In genomic region chr2:178412598-178412997, GRCm38 (mm10) we compare ENCODE assay signal across 9 mouse cellular contexts. TPM values are rescaled to one million over a fixed set of nuclear protein-coding genes. Genes with fewer than 3 reads are reported as not detected.
DNase-seq lines count a peak whose midpoint lies in the region; ATAC-seq and TF ChIP-seq lines count a peak whose summit lies in the region.
"Had no signal": no experiment of that assay in that cellular context is flagged by ENCODE, and none has a peak within 500 bp of the region (broad histone marks: within the 10 kb centered on the region; RNA-seq: fewer than 3 reads in every experiment).

No protein-coding gene starts in this region.

- no peaks in the 10 kb centered on the region; the same call in 1 of the 2 replicates for H3K27me3 ChIP-seq in intestine, embryonic 15.5 days (replicated peaks)
- peaks cover 4% of the 10 kb centered on the region; the same call in 1 of the 2 replicates for H3K27me3 ChIP-seq in intestine, postnatal 0 days (replicated peaks; ENCODE audit: control insufficient read depth, insufficient read depth, low read length)
- no peaks in the 10 kb centered on the region for H3K27me3 ChIP-seq in heart, embryonic 14.5 days (ENCODE audit: control insufficient read depth, insufficient read depth, low read length)
- H3K27me3 ChIP-seq in forebrain, postnatal 0 days (ENCODE audit: insufficient read depth, low read length), result no peaks in the 10 kb centered on the region
- H3K27me3 ChIP-seq: stomach, embryonic 15.5 days had no signal

- no peak for ATAC-seq in intestine, embryonic 15.5 days
- ATAC-seq in intestine, postnatal 0 days, result no peak
- ATAC-seq in heart, embryonic 14.5 days (ENCODE audit: insufficient number of reproducible peaks, insufficient read depth, low FRiP score, low read depth), result peak; percentile 44
- no peak for ATAC-seq in inflammation-experienced regulatory T-cells, adult 6 months
- ATAC-seq in forebrain, postnatal 0 days, result no peak

- WGBS in intestine, embryonic 15.5 days, result 43% methylated on average over 6 of the region's 6 CpGs
- 62% methylated on average over 6 of the region's 6 CpGs for WGBS in intestine, postnatal 0 days
- 17% methylated on average over 6 of the region's 6 CpGs for WGBS in heart, embryonic 14.5 days
- WGBS in forebrain, postnatal 0 days, result 70% methylated on average over 6 of the region's 6 CpGs

- peaks cover 37% of the 10 kb centered on the region for H3K4me1 ChIP-seq in intestine, embryonic 15.5 days (replicated peaks)
- 0 out of 2 replicates have a peak, but pooled peaks cover 2% of the 10 kb centered on the region for H3K4me1 ChIP-seq in intestine, postnatal 0 days (replicated peaks; ENCODE audit: control insufficient read depth, insufficient read depth, low read length)
- peaks cover 9% of the 10 kb centered on the region for H3K4me1 ChIP-seq in brown adipose tissue, adult 24 weeks (ENCODE audit: control insufficient read depth, insufficient read depth, insufficient read length, low read length)
- peaks cover 22 to 58% of the 10 kb centered on the region in 2 experiments for H3K4me1 ChIP-seq in heart, embryonic 14.5 days (ENCODE audit: control insufficient read depth in 2 of 2, insufficient read depth in 2 of 2, low read length in 2 of 2)
- 0 out of 2 replicates have a peak, but pooled peaks cover 3% of the 10 kb centered on the region for H3K4me1 ChIP-seq in forebrain, postnatal 0 days (ENCODE audit: insufficient read depth)

- no peaks in the 10 kb centered on the region for H3K9me3 ChIP-seq in intestine, embryonic 15.5 days
- no peaks in the 10 kb centered on the region for H3K9me3 ChIP-seq in intestine, postnatal 0 days (ENCODE audit: control insufficient read depth)
- no peaks in the 10 kb centered on the region for H3K9me3 ChIP-seq in heart, embryonic 14.5 days (ENCODE audit: control insufficient read depth, low read length)
- no peaks in the 10 kb centered on the region for H3K9me3 ChIP-seq in forebrain, postnatal 0 days (ENCODE audit: low read length)
- H3K9me3 ChIP-seq: stomach, embryonic 15.5 days had no signal

- 0 out of 2 replicates have a peak overlapping the region, but pooled peaks have one; percentile 17 for H3K27ac ChIP-seq in intestine, embryonic 15.5 days
- no peak overlapping the region for H3K27ac ChIP-seq in intestine, postnatal 0 days (ENCODE audit: low read depth, low read length)
- peak overlapping the region; percentile 94; the same call in 1 of the 2 replicates for H3K27ac ChIP-seq in brown adipose tissue, adult 24 weeks (replicated peaks; ENCODE audit: low read depth, low read length)
- H3K27ac ChIP-seq in heart, embryonic 14.5 days (replicated peaks in 1 of 2; ENCODE audit: control insufficient read depth in 1 of 2, insufficient read depth in 1 of 2, low read depth in 2 of 2, low read length in 2 of 2), result peak overlapping the region; percentile 80 to 90
- no peak overlapping the region for H3K27ac ChIP-seq in forebrain, postnatal 0 days (ENCODE audit: low read depth, low read length)
- H3K27ac ChIP-seq: stomach, embryonic 15.5 days had no signal

- peak; percentile 54 for DNase-seq in lung, postnatal 25 days (ENCODE audit: low spot score)
- DNase-seq in forebrain, postnatal 0 days, result no peak
- no peak for DNase-seq in embryo, embryonic 9.5 days (ENCODE audit: extremely low spot score)

- TF ChIP-seq CTCF in intestine, postnatal 0 days (IDR thresholded peaks at IDR 0.05; ENCODE audit: low read depth), result no peak
- TF ChIP-seq CTCF in forebrain, postnatal 0 days (IDR thresholded peaks at IDR 0.05; ENCODE audit: low read depth), result no peak

- peak overlapping the region; percentile 100 for H3K4me2 ChIP-seq in intestine, embryonic 15.5 days (replicated peaks)
- no peak overlapping the region; the same call in 1 of the 2 replicates for H3K4me2 ChIP-seq in intestine, postnatal 0 days (replicated peaks; ENCODE audit: low read depth)
- H3K4me2 ChIP-seq in heart, embryonic 14.5 days (ENCODE audit: low read length), result peak overlapping the region; percentile 99
- no peak overlapping the region for H3K4me2 ChIP-seq in forebrain, postnatal 0 days (ENCODE audit: low read depth)

- H3K4me3 ChIP-seq in intestine, embryonic 15.5 days (replicated peaks), result no peak overlapping the region
- H3K4me3 ChIP-seq in intestine, postnatal 0 days (ENCODE audit: low read depth, low read length), result no peak overlapping the region
- peak overlapping the region; percentile 96 for H3K4me3 ChIP-seq in brown adipose tissue, adult 24 weeks (ENCODE audit: insufficient read depth, low read depth, low read length)
- H3K4me3 ChIP-seq in heart, embryonic 14.5 days (ENCODE audit: control insufficient read depth in 1 of 2, insufficient read depth in 1 of 2, low read depth in 1 of 2, low read length in 2 of 2), result peak overlapping the region in 1 of 2 experiments; percentile 63; a peak in 2 of 4 replicates
- H3K4me3 ChIP-seq in forebrain, postnatal 0 days (ENCODE audit: low read depth, low read length), result no peak overlapping the region

- H3K36me3 ChIP-seq in intestine, embryonic 15.5 days, result no peaks in the 10 kb centered on the region
- H3K36me3 ChIP-seq in intestine, postnatal 0 days (ENCODE audit: control insufficient read depth, insufficient read depth), result no peaks in the 10 kb centered on the region
- peaks cover under 1% of the 10 kb centered on the region; the same call in 1 of the 2 replicates for H3K36me3 ChIP-seq in heart, embryonic 14.5 days (ENCODE audit: control insufficient read depth, insufficient read depth, low read length)
- no peaks in the 10 kb centered on the region for H3K36me3 ChIP-seq in forebrain, postnatal 0 days (ENCODE audit: insufficient read depth)
- H3K36me3 ChIP-seq: stomach, embryonic 15.5 days had no signal

- no peak overlapping the region for H3K9ac ChIP-seq in intestine, embryonic 15.5 days
- H3K9ac ChIP-seq in intestine, postnatal 0 days (ENCODE audit: low read depth, low read length), result no peak overlapping the region
- peak overlapping the region; percentile 82 for H3K9ac ChIP-seq in heart, embryonic 14.5 days (ENCODE audit: low read length)
- no peak overlapping the region for H3K9ac ChIP-seq in forebrain, postnatal 0 days
- H3K9ac ChIP-seq: stomach, embryonic 15.5 days had no signal

RNA-seq across cellular contexts. Expression of gene Ppp1r3d, which starts 1.7 kb away (rescaled TPM):
- 5.0 and 5.6 TPM in 2 replicates for polyA plus RNA-seq in intestine, embryonic 15.5 days (2015; fragmentation: Nextera tagmentation; extraction: Ambion mirVana)
- polyA plus RNA-seq in intestine, postnatal 0 days (2015; fragmentation: Nextera tagmentation; extraction: Ambion mirVana), result 2.7 and 2.8 TPM in 2 replicates
- 16.1 and 27.3 TPM in 2 replicates for polyA plus RNA-seq in brown adipose tissue, adult 24 weeks (2012; ENCODE audit: insufficient read depth, insufficient read length, missing spikeins)
- 22.0 and 23.8 TPM in 2 replicates for polyA plus RNA-seq in heart, embryonic 14.5 days (2014; fragmentation: Nextera tagmentation; extraction: Ambion mirVana)
- polyA plus RNA-seq in inflammation-experienced regulatory T-cells, adult 6 months (2017; shearing (Covaris generic)), result not detected
- 7.7 and 8.8 TPM in 2 replicates for total RNA-seq in forebrain, postnatal 0 days (2014; rRNA removed)
- polyA plus RNA-seq in forebrain, postnatal 0 days (2015; fragmentation: Nextera tagmentation; extraction: Ambion mirVana), result 2.3 and 3.8 TPM in 2 replicates

RNA-seq across cellular contexts. Expression of gene Fam217b, which starts 1.7 kb away (rescaled TPM):
- polyA plus RNA-seq in intestine, embryonic 15.5 days (2015; fragmentation: Nextera tagmentation; extraction: Ambion mirVana), result 4.3 and 5.4 TPM in 2 replicates
- polyA plus RNA-seq in intestine, postnatal 0 days (2015; fragmentation: Nextera tagmentation; extraction: Ambion mirVana), result 2.5 TPM in 2 replicates
- polyA plus RNA-seq in brown adipose tissue, adult 24 weeks (2012; ENCODE audit: insufficient read depth, insufficient read length, missing spikeins), result 12.7 and 13.9 TPM in 2 replicates
- polyA plus RNA-seq in heart, embryonic 14.5 days (2014; fragmentation: Nextera tagmentation; extraction: Ambion mirVana), result 7.1 and 7.3 TPM in 2 replicates
- polyA plus RNA-seq in inflammation-experienced regulatory T-cells, adult 6 months (2017; shearing (Covaris generic)), result under 1 TPM in 1 of 3 experiments, not detected in 2; 0.20 TPM
- total RNA-seq in forebrain, postnatal 0 days (2014; rRNA removed), result 13.8 and 22.2 TPM in 2 replicates
- 10.9 and 15.0 TPM in 2 replicates for polyA plus RNA-seq in forebrain, postnatal 0 days (2015; fragmentation: Nextera tagmentation; extraction: Ambion mirVana)

RNA-seq across cellular contexts. Expression of gene Sycp2, which starts 5.1 kb away (rescaled TPM):
- 0.05 and 0.18 TPM in 2 replicates for polyA plus RNA-seq in intestine, embryonic 15.5 days (2015; fragmentation: Nextera tagmentation; extraction: Ambion mirVana)
- polyA plus RNA-seq in intestine, postnatal 0 days (2015; fragmentation: Nextera tagmentation; extraction: Ambion mirVana), result 0.13 TPM in 1 of 2 replicates, not detected in the other
- 0.50 and 0.79 TPM in 2 replicates for polyA plus RNA-seq in brown adipose tissue, adult 24 weeks (2012; ENCODE audit: insufficient read depth, insufficient read length, missing spikeins)
- polyA plus RNA-seq in heart, embryonic 14.5 days (2014; fragmentation: Nextera tagmentation; extraction: Ambion mirVana), result 0.24 and 0.46 TPM in 2 replicates
- not detected for polyA plus RNA-seq in inflammation-experienced regulatory T-cells, adult 6 months (2017; shearing (Covaris generic))
- total RNA-seq in forebrain, postnatal 0 days (2014; rRNA removed), result 0.46 and 1.1 TPM in 2 replicates
- polyA plus RNA-seq in forebrain, postnatal 0 days (2015; fragmentation: Nextera tagmentation; extraction: Ambion mirVana), result 0.09 and 0.15 TPM in 2 replicates

RNA-seq across cellular contexts. Expression of gene Cdh26, which starts 17.7 kb away (rescaled TPM):
- polyA plus RNA-seq in intestine, embryonic 15.5 days (2015; fragmentation: Nextera tagmentation; extraction: Ambion mirVana), result 0.43 and 1.0 TPM in 2 replicates
- polyA plus RNA-seq in intestine, postnatal 0 days (2015; fragmentation: Nextera tagmentation; extraction: Ambion mirVana), result 0.43 and 0.68 TPM in 2 replicates
- polyA plus RNA-seq in brown adipose tissue, adult 24 weeks (2012; ENCODE audit: insufficient read depth, insufficient read length, missing spikeins), result 0.36 TPM in 1 of 2 replicates, not detected in the other
- polyA plus RNA-seq in heart, embryonic 14.5 days (2014; fragmentation: Nextera tagmentation; extraction: Ambion mirVana), result not detected in 2 replicates
- polyA plus RNA-seq in inflammation-experienced regulatory T-cells, adult 6 months (2017; shearing (Covaris generic)), result not detected
- 0.10 and 0.15 TPM in 2 replicates for total RNA-seq in forebrain, postnatal 0 days (2014; rRNA removed)
- polyA plus RNA-seq in forebrain, postnatal 0 days (2015; fragmentation: Nextera tagmentation; extraction: Ambion mirVana), result 0.30 and 0.44 TPM in 2 replicates

Comparison
In these comparisons a context has a peak if more than half of its experiments do, and no peak if none do; other contexts are left out.
1. H3K27ac ChIP-seq: peak in intestine, embryonic 15.5 days (single experiment), brown adipose tissue, adult 24 weeks (single experiment) and heart, embryonic 14.5 days (2 of 2); none in intestine, postnatal 0 days (single experiment) and forebrain, postnatal 0 days (single experiment).
2. H3K4me2 ChIP-seq: peak in intestine, embryonic 15.5 days (single experiment) and heart, embryonic 14.5 days (single experiment); none in intestine, postnatal 0 days (single experiment) and forebrain, postnatal 0 days (single experiment).